Mouse (Mus musculus) urinary bladder, postnatal 4 days (tissue): Measurements from ENCODE around the gene Rbl1.
"Not testable (repeated sequence)": the region's sequence is repeated elsewhere in the genome, so short reads cannot be mapped to it uniquely, and the experiment has no call there.

Experiments
- DNase-seq, 2 experiments: peaks; one replicate each; pipeline ENCODE4 v3.0.0; 2021 to 2022; ENCODE audit warnings: low spot score in 2 of 2

Gene Rbl1

GRCm38 (mm10) chr2:157204366-157205218 is at the start of gene Rbl1:
TSS of gene Rbl1 (minus strand) at chr2:157204534.
- DNase-seq = peak; percentile 84 to 90

DNA sequence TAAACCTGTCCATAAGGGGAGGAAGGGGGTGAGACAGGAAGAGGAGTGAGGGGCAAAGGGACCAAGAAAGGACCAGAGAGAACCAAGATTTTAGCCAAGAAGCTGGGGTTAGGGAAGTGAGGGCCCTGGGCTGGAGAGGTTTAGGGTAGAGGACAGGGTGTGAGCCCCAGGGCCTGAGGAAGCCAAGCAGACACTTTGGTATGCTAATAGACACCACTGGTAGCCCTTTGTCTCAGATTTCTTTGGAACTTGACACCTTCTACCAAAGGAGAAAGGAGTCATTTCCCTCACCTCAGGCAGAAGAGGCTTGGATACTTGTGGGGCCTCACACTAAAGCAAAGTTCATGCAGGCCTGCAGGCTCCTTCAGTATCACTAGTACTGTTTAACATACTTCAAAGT is 43.8 kb upstream of the Rbl1 start:
- DNase-seq = no peak

DNA sequence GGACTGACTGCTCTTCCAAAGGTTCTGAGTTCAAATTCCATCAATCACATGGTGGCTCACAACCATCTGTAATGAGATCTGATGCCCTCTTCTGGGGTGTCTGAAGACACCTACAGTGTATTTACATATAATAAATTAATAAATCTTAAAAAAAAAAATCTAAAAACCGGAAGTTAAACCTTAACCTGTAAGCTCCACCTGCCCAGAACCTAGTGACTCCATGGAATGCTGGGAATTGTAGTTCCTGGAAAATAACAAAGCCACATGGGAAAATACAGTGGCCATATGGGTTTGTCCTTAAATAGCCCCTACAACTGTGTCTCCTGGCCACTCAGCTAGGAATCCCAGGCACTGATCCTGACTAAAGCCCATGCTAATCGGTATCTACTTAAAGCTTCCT is 41.3 kb upstream of the Rbl1 start:
- peak in 1 of 2 experiments; percentile 16 for DNase-seq

DNA sequence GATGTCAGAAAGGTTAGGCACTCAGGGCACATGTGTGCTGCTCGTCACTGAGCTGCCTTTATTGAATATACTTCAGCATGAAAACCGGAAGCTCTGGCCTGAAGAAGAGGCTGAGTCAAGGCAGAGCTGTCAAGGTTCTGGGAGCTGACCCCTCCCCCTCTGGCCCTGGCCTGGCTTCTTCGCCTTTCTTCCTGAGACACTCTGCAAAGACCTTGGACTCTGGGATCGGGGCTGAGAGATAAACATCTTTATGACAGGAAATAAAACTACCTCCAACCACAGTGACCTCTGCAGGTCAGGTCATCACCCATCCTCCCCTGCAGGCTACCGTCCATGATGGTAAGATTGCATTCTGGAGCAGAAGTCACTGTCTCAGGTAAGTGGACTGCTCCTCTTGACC is 40.7 kb upstream of the Rbl1 start:
- peak in 1 of 2 experiments; percentile 56 for DNase-seq

- DNase-seq = no peak
Measured at GRCm38 (mm10) chr2:157235946-157236345, 31.6 kb upstream of the Rbl1 start.

- not testable (repeated sequence) for DNase-seq
Measured at GRCm38 (mm10) chr2:157221916-157222315, 17.6 kb upstream of the Rbl1 start.

DNA sequence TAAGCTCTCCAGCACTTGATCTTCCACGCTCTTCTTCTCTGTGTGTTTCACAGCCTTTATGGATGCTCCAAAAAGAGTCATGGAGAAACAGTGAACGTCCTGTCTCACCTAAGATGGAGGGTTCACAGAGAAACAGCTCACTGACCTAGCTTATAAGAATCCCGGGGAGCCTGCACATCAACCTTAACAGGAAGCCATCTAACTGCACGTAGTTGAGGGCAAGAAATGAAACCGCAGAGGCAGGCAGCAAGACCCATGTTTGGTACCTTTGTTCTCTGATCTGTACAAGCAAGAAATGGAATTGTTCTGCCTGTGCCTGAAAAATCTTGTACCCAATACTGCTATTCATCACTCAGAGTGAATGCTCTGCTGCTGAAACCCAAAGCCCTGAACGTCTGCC is 15.8 kb upstream of the Rbl1 start:
- no peak for DNase-seq

DNA sequence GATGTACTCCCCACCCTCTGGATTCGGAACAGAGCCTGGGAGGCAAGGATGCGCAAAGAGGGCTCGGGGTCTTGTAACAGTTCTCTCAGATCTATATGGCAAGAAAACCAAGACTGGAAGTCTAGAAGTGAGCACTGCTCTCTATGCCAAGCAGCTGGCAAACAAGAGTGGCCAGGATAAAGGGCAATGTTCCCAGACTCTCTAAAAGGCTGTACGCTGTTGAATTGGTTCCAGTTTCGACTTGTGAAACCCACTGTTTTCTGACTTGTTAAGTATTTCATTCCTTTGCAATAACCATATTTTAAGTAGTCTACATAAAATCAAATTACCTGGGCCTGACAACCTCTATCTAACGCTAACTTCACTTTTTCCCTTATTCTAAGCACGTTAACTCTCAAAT is 7.4 kb upstream of the Rbl1 start:
- DNase-seq = no peak

GRCm38 (mm10) chr2:157203459-157204365 is 622 bp downstream of the Rbl1 start:
- DNase-seq = no peak

- no peak for DNase-seq
Measured at GRCm38 (mm10) chr2:157203026-157203425, 1.3 kb downstream of the Rbl1 start.

DNA sequence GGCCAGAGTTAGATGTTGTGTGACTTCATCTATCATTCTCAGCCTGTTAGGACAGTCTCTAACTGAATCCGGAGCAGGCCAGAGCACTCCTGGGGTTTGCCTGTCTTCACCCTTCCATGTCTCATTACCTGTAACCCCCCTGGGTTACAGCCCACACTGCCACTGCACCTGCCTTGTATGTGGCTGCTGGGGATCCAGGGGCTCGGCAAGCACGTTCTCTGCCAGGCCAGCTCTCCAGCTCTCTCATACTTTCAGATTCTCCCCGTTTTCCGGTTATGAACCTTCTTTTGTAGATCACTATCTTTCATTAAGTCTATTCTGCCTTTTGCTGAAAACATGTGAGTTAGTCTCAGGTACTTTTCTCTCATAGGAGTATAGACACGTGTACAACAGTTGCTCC is 2.0 kb downstream of the Rbl1 start:
- no peak for DNase-seq

DNA sequence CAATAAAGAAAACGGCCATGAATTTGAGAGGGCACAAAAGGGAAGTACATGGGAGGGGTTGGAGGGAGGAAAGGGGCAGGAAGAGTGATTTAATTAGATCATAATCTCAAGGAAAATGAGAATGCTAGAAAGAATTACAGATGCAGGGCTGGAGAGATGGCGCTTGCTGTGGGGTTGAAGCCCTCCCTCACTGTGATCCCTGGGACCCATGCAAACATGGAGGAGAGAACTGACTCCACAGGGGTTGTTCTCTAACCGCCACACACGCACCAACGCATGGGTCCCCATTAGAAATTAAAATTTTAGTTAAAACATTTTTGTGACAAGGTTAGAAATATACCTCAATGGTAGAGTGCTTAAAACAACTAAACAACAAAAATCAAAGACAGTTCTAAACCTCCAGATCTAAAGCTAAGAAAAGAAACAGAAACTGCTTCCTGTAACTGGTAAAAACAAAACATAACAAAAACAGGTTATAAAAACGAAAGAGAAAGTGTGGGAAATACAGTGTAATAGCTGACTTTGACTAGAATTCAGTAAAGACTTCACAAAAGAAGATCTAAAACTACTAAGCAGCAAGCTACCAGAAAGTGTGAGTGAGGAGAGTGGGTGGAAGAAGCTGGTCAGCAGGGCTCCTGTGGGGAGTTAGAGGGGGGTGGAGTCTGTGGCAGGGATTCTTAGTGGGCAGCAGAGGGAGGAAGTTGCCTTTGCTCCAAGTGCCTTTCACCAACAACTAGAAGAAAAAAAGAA is 3.1 kb downstream of the Rbl1 start:
- DNase-seq = no peak

DNA sequence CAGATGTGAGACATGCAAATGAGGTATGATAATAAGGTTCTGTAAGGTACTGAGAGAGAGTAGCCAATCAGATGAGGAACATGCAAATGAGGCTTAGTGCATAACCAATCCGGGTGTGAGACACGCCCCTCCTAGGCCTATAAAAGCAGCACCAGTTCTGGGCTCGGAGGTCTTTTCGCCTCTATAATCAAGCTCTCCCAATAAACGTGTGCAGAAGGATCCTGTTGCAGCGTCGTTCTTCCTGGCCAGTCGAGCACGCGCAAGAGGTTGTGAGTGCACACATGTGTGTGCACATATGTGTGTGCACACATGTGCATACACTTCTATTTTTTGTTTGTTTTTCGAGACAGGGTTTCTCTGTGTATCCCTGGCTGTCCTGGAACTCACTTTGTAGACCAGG is 5.9 kb downstream of the Rbl1 start:
- DNase-seq = not testable (repeated sequence)

- no peak for DNase-seq
Measured at GRCm38 (mm10) chr2:157190651-157191050, 13.7 kb downstream of the Rbl1 start.

DNA sequence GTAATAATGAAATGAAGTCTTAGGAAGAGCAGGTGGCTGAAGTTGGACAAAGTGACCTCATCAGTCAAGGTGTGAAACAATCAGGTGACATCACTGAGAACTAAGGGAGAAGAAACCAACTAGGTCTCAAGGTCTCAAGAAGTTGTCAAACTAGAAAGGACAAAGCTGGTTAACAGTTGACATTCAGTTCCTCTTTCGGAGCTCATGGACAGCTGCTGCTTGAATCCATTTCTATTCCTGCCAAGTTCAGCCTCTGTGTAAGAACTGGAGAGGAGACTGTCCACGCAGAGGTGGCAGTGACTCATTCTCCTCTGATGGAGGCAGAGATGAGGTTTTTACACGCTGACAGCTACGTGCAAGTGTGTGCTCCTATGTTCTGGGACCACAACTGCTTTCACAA is 17.1 kb downstream of the Rbl1 start:
- no peak for DNase-seq

DNA sequence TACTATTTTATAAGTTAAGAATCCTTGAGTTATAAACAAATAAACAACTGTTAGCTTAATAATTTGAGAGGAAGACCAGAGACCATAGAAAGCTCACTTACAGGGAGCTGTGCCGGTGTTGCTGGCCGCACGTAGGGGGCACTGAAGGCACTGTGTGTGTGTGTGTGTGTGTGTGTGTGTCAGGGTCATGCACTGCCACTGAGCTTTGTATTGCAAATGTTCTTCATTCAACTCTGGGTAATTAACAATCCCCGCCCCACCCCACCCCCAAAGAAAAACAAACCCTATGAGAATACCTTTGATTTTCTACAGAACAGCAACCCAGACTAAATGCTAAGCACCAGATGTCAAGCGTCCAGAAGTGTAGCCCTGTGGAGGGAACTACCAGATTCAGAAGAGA is 17.8 kb downstream of the Rbl1 start:
- no peak for DNase-seq

DNA sequence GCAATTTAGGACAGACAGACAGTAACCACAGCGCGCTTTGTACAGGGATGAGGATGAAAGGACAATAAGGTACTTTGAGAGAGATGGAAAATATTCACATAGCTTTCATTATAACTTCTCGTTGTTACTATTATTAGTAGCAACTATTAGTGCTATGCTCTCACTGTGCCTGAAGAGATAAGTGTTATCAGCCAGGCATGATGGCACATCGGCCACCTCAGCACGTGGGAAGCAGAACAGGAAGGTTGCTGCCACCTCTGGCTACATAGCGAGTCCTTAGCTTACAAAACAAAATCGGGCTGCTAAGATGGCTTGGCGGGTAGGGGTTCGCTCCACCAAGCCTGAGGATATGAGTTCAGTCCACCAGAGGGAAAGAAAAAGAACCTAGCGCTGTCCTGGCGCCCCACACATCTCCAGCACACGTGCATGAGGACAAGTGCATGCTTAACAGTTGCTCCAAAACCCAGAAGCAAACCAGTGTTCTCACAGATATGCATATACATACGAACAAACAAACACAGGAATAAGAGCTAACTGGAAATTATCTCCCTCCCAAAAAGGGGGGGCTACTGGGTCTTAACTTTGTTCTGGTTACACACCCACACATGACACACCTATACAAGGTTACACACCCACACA is 19.2 kb downstream of the Rbl1 start:
- no peak for DNase-seq

- DNase-seq = no peak
Measured at GRCm38 (mm10) chr2:157178167-157178566, 26.2 kb downstream of the Rbl1 start.

DNA sequence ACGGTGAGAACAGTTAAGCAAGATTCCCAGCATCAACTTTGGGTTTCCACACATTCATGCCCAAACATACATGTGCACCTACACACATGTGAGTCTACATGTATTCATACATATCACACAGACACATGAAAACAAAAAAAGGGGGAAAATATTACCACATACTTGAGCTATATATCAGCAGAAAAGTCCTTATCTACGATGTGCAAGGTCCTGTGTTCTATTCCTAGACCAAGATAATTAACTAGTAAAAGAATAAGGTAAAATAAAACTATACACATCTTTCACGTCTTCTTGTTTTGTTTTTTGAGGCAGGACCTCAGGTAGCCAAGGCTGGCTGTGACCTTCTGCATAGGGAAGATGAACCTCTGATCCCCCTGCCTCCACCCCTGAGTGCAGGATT is 28.1 kb downstream of the Rbl1 start:
- DNase-seq = no peak

DNA sequence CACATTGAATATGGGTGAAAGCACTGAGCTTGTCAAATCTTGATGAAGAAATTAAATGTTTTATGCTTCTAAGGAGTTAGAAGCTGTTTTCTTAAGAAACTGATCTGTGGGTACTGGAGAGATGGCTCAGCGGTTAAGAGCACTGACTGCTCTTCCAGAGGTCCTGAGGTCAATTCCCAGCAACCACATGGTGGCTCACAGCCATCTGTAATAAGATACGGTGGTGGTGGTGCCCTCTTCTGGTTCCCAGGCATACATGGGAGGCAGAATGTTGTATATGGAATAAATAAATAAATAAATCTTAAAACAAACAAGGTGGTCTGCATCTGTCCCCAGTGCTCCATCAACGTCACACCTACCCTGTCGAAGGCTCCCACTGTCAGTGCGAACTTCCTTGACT is 29.9 kb downstream of the Rbl1 start:
- no peak for DNase-seq

DNA sequence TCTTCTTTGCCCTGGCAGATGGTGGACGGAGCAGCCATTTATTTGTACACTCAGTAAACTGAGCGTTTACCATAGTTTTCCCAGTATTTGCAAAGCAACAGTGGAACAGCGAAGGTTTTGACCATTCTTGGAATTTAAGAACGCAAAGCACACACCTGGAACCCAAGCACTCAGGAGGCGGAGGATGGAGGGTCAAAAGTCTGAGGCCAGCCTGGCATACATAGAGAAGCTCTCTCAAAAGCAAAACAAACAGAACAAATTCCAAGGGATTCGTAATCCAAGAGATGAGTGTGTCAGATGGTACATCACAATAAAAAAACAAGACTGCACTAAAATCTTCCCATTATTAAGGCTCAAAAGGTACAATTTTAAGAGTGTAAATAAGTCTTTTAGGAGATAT is 30.8 kb downstream of the Rbl1 start:
- DNase-seq = no peak

DNA sequence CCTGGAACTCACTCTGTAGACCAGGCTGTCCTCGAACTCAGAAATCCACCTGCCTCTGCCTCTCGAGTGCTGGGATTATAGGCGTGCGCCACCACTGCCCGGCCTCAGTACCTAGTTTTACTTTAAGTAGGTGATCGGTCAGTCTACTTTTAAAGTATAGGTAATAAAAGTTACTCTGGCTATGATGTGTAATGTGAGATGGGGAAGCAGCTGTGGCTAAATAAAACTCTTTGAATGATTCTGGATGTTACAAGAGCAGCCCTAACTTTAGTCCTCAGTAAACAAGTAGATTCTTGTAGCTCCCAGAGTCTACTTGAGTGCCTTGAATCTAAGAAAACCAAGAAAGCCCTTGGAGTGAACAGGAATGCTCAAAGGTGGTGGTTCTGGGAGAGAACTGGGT is 31.4 kb downstream of the Rbl1 start:
- no peak for DNase-seq
